Mouse (Mus musculus) cerebellum, adult 2 months (tissue): ENCODE results near the gene Commd1.

Experiments used
- CTCF ChIP-seq: fragments of 200-500 bp; IDR thresholded peaks from 2 replicates; pipeline ENCODE4 v1.5.1; 2011; ENCODE audit warnings: low read depth, mild to moderate bottlenecking, control low read depth, low read length, moderate library complexity, borderline replicate concordance; ENCODE audit not compliant: insufficient read depth
- POLR2A ChIP-seq: fragments of 200-500 bp; IDR thresholded peaks from 2 replicates; pipeline ENCODE4 v1.6.1; 2011; ENCODE audit warnings: low read length, control low read depth, borderline replicate concordance; ENCODE audit not compliant: insufficient read depth

DNA sequence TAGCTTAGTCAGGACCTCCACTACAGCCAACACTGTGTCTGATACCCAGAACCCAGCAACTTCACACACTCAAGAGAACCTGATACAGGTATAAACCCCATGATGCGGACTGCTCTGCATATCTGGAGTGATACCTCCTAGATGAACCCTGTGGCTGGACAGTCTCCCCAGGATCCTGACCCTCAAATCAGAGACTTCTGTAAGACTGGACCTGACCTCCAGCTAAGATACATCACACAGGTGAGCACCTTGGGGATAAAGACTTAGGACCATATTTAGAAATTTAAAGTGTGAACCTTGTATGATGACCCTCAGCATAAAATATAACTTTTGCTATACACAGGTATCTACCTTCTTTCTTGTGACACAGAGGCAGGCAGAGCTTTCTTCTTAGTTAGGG is 11.6 kb downstream of the Commd1 start:
- TF ChIP-seq CTCF (no peak), POLR2A (no peak)
